14 mouse cellular contexts compared by ENCODE assay signal in the genomic region with DNA sequence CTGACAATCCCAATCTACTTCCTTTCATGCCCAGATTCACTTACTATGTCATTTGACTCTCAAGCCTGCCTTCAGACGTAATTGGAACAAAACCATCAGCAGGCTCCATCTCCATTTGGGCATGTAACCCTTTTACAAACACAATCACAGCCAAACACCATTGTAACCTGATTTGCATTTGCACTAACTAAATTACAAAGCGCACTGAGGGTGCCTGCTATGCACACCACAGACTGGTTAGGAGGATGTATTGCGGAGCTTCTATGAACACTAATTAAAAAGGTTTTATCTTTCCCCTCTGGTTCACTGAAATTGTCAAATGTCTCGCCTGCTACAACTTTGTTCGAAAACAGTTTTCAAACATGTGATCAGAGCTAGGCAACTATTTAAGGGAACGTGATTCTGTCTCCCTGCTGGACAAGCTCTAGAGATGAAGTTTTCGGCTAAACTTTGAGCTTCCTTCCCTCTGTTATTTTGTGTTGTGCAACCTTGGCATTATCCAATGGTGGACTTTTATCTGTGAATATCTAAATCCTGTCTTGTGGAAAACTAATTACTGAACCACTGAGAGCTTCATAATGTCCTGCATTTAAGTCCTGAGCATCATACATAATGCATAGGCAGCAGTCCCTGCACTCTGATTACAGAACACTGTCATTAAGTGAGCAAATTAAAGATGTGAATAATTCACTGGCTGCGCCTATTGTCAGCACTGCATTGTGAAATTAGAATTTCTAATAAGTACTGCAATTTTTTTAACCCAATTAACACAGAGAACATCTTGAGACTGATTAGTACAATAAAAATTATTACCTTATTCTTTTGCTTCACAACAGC.
A peak's percentile ranks its signal among the peaks of the same experiment; 100 is the strongest.
DNase-seq lines count a peak whose midpoint lies in the region; ATAC-seq lines count a peak whose summit lies in the region.
"Had no signal": no experiment of that assay in that cellular context is flagged by ENCODE, and none has a peak within 500 bp of the region (broad histone marks: within the 10 kb centered on the region; RNA-seq: fewer than 3 reads in every experiment).

No protein-coding gene starts in this region.

- no peaks in the 10 kb centered on the region for H3K4me1 ChIP-seq in embryonic facial prominence, embryonic 11.5 days (ENCODE audit: control insufficient read depth, insufficient read depth, low read length)
- 0 out of 2 replicates have a peak, but pooled peaks cover 4% of the 10 kb centered on the region for H3K4me1 ChIP-seq in embryonic facial prominence, embryonic 10.5 days
- H3K4me1 ChIP-seq in forebrain, embryonic 14.5 days (ENCODE audit: control insufficient read depth, insufficient read depth, low read length), result peaks cover 6% of the 10 kb centered on the region; the same call in 1 of the 2 replicates
- H3K4me1 ChIP-seq in neural tube, embryonic 15.5 days, result peaks cover 12% of the 10 kb centered on the region
- H3K4me1 ChIP-seq: kidney, embryonic 15.5 days; limb, embryonic 13.5 days had no signal

- no peak overlapping the region for H3K27ac ChIP-seq in embryonic facial prominence, embryonic 11.5 days (replicated peaks; ENCODE audit: low read depth, low read length)
- H3K27ac ChIP-seq in embryonic facial prominence, embryonic 10.5 days (replicated peaks), result no peak overlapping the region
- H3K27ac ChIP-seq in forebrain, embryonic 14.5 days (ENCODE audit: low read depth, low read length), result peak overlapping the region; percentile 59
- no peak overlapping the region for H3K27ac ChIP-seq in neural tube, embryonic 15.5 days (replicated peaks)
- H3K27ac ChIP-seq: kidney, embryonic 15.5 days; limb, embryonic 13.5 days had no signal

- peak; percentile 59 for ATAC-seq in embryonic facial prominence, embryonic 11.5 days (replicated peaks; ENCODE audit: insufficient number of reproducible peaks, low FRiP score, low TSS enrichment, low read depth)
- ATAC-seq in forebrain, embryonic 14.5 days, result peak; percentile 95
- peak; percentile 74 for ATAC-seq in neural tube, embryonic 15.5 days (ENCODE audit: low FRiP score)
- ATAC-seq in activated CD4-positive, CD25-positive, alpha-beta regulatory T cell, adult 4 months, result no peak

- no peak overlapping the region for H3K4me2 ChIP-seq in embryonic facial prominence, embryonic 11.5 days (ENCODE audit: low read depth, low read length)
- peak overlapping the region; percentile 52 for H3K4me2 ChIP-seq in forebrain, embryonic 14.5 days (ENCODE audit: low read length)
- peak overlapping the region; percentile 40 for H3K4me2 ChIP-seq in neural tube, embryonic 15.5 days
- H3K4me2 ChIP-seq: kidney, embryonic 15.5 days; limb, embryonic 13.5 days; lung, embryonic 14.5 days had no signal

- DNase-seq in embryonic facial prominence, embryonic 11.5 days (ENCODE audit: low spot score), result no peak
- no peak for DNase-seq in embryonic facial prominence, embryonic 10.5 days (ENCODE audit: low spot score)
- peak; percentile 92 for DNase-seq in forebrain, embryonic 14.5 days (ENCODE audit: low spot score)
- DNase-seq in mesoderm, embryonic 11.5 days (ENCODE audit: low read depth, low spot score), result peak; percentile 4
- DNase-seq in cerebellum, adult 9-10 months, result no peak
- no peak for DNase-seq in cerebellum, postnatal 25 days
- DNase-seq: cerebellum, postnatal 14 days; heart, postnatal 36 days; lung, embryonic 14.5 days; right cerebral cortex, postnatal 4 days had no signal

- 60% methylated on average over 8 of the region's 8 CpGs for WGBS in embryonic facial prominence, embryonic 11.5 days
- 59% methylated on average over 8 of the region's 8 CpGs for WGBS in embryonic facial prominence, embryonic 10.5 days
- 2% methylated on average over 8 of the region's 8 CpGs for WGBS in forebrain, embryonic 14.5 days
- 19% methylated on average over 8 of the region's 8 CpGs for WGBS in neural tube, embryonic 15.5 days

- H3K27me3 ChIP-seq in embryonic facial prominence, embryonic 11.5 days (ENCODE audit: control insufficient read depth, insufficient read depth, low read length), result no peaks in the 10 kb centered on the region
- no peaks in the 10 kb centered on the region for H3K27me3 ChIP-seq in embryonic facial prominence, embryonic 10.5 days (replicated peaks; ENCODE audit: low read depth, poor library complexity, severe bottlenecking)
- no peaks in the 10 kb centered on the region for H3K27me3 ChIP-seq in forebrain, embryonic 14.5 days (replicated peaks; ENCODE audit: control insufficient read depth, insufficient read depth, low read length)
- no peaks in the 10 kb centered on the region for H3K27me3 ChIP-seq in neural tube, embryonic 15.5 days (replicated peaks)
- H3K27me3 ChIP-seq: kidney, embryonic 15.5 days; limb, embryonic 13.5 days had no signal

- no peak overlapping the region for H3K9ac ChIP-seq in embryonic facial prominence, embryonic 11.5 days (replicated peaks; ENCODE audit: low read length)
- no peak overlapping the region for H3K9ac ChIP-seq in forebrain, embryonic 14.5 days (ENCODE audit: low read length)
- no peak overlapping the region for H3K9ac ChIP-seq in neural tube, embryonic 15.5 days (replicated peaks)
- H3K9ac ChIP-seq: kidney, embryonic 15.5 days; limb, embryonic 13.5 days; lung, embryonic 14.5 days had no signal

- H3K4me3 ChIP-seq in embryonic facial prominence, embryonic 11.5 days (ENCODE audit: low read depth, low read length), result no peak overlapping the region
- H3K4me3 ChIP-seq in embryonic facial prominence, embryonic 10.5 days, result no peak overlapping the region
- peak overlapping the region; percentile 32 for H3K4me3 ChIP-seq in forebrain, embryonic 14.5 days (ENCODE audit: low read depth, low read length)
- peak overlapping the region; percentile 21 for H3K4me3 ChIP-seq in neural tube, embryonic 15.5 days (replicated peaks)
- H3K4me3 ChIP-seq: kidney, embryonic 15.5 days; limb, embryonic 13.5 days had no signal

- H3K9me3 ChIP-seq in embryonic facial prominence, embryonic 11.5 days (replicated peaks; ENCODE audit: control insufficient read depth, low read length), result no peaks in the 10 kb centered on the region
- H3K9me3 ChIP-seq in embryonic facial prominence, embryonic 10.5 days, result no peaks in the 10 kb centered on the region
- no peaks in the 10 kb centered on the region for H3K9me3 ChIP-seq in forebrain, embryonic 14.5 days (replicated peaks; ENCODE audit: control insufficient read depth, low read length)
- no peaks in the 10 kb centered on the region for H3K9me3 ChIP-seq in neural tube, embryonic 15.5 days (replicated peaks)
- H3K9me3 ChIP-seq: kidney, embryonic 15.5 days; limb, embryonic 13.5 days had no signal

- no peaks in the 10 kb centered on the region for H3K36me3 ChIP-seq in embryonic facial prominence, embryonic 11.5 days (replicated peaks; ENCODE audit: control insufficient read depth, insufficient read depth, low read depth, low read length)
- H3K36me3 ChIP-seq in embryonic facial prominence, embryonic 10.5 days (replicated peaks), result no peaks in the 10 kb centered on the region
- 0 out of 2 replicates have a peak, but pooled peaks cover 5% of the 10 kb centered on the region for H3K36me3 ChIP-seq in forebrain, embryonic 14.5 days (ENCODE audit: control insufficient read depth, insufficient read depth, low read length)
- no peaks in the 10 kb centered on the region for H3K36me3 ChIP-seq in neural tube, embryonic 15.5 days
- H3K36me3 ChIP-seq: kidney, embryonic 15.5 days; limb, embryonic 13.5 days had no signal

Comparison
In these comparisons a context has a peak if more than half of its experiments do, and no peak if none do; other contexts are left out.
1. DNase-seq: peak in forebrain, embryonic 14.5 days (single experiment) and mesoderm, embryonic 11.5 days (single experiment); none in embryonic facial prominence, embryonic 11.5 days (single experiment), embryonic facial prominence, embryonic 10.5 days (single experiment), cerebellum, adult 9-10 months (single experiment) and cerebellum, postnatal 25 days (0 of 2).
2. H3K4me3 ChIP-seq: peak in forebrain, embryonic 14.5 days (single experiment) and neural tube, embryonic 15.5 days (single experiment); none in embryonic facial prominence, embryonic 11.5 days (single experiment) and embryonic facial prominence, embryonic 10.5 days (single experiment).